16 mouse cellular contexts compared by ENCODE assay signal in the genomic region with DNA sequence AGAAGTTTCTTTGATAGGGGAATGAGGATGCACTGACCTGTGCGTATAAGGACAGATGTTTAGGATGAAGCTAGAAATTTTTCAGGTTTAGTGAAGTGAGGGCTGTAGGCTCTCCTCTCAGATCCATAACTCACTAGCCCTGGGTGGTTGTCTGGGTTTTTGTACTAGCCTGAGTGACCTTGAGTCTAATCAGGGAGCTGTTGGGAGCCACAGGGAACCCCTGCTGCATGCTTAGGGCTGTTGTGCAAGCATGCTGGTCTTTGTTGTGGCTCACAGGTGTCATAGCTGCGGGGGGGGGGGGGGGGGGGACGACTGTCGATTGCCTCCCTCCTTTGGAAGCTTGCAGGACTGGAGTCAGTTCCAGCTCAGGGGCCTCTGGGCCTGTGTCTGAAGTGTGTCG. TPM values are rescaled to one million over a fixed set of nuclear protein-coding genes. Genes with fewer than 3 reads are reported as not detected.
"Had no signal": no experiment of that assay in that cellular context is flagged by ENCODE, and none has a peak within 500 bp of the region (broad histone marks: within the 10 kb centered on the region; RNA-seq: fewer than 3 reads in every experiment).

No protein-coding gene starts in this region.

- H3K4me1 ChIP-seq: limb, embryonic 12.5 days; lung, embryonic 15.5 days; megakaryocyte, embryonic 14.5 days; midbrain, embryonic 15.5 days; neural tube, embryonic 13.5 days had no signal

- DNase-seq: kidney, postnatal 25 days; liver; lung, postnatal 14 days; retina, postnatal 1 day; right cerebral cortex, postnatal 4 days; spleen, adult 18-20 months; thymus, postnatal 36 days had no signal

- H3K9ac ChIP-seq: limb, embryonic 12.5 days; liver, embryonic 15.5 days; lung, embryonic 15.5 days; midbrain, embryonic 15.5 days; neural tube, embryonic 13.5 days had no signal

- H3K4me2 ChIP-seq: limb, embryonic 12.5 days; liver, embryonic 15.5 days; lung, embryonic 15.5 days; midbrain, embryonic 11.5 days; midbrain, embryonic 15.5 days; neural tube, embryonic 13.5 days had no signal

- H3K4me3 ChIP-seq: limb, embryonic 12.5 days; liver, embryonic 15.5 days; lung, embryonic 15.5 days; megakaryocyte, embryonic 14.5 days; midbrain, embryonic 15.5 days; neural tube, embryonic 13.5 days had no signal

- H3K9me3 ChIP-seq: limb, embryonic 12.5 days; liver, embryonic 15.5 days; lung, embryonic 15.5 days; megakaryocyte, embryonic 14.5 days; midbrain, embryonic 15.5 days; neural tube, embryonic 13.5 days had no signal

- ATAC-seq: midbrain, embryonic 15.5 days had no signal

- H3K27me3 ChIP-seq: limb, embryonic 12.5 days; liver, embryonic 15.5 days; lung, embryonic 15.5 days; megakaryocyte, embryonic 14.5 days; midbrain, embryonic 15.5 days; neural tube, embryonic 13.5 days had no signal

- H3K27ac ChIP-seq: limb, embryonic 12.5 days; liver, embryonic 15.5 days; lung, embryonic 15.5 days; macrophage; midbrain, embryonic 15.5 days; neural tube, embryonic 13.5 days had no signal

RNA-seq across cellular contexts. Expression of a gene that starts 33.0 kb away (rescaled TPM):
- total RNA-seq: layer of hippocampus, adult 18-20 months had no signal
